Mouse (Mus musculus): ENCODE data around the gene Tmco1.

Tmco1 gene

GRCm38 (mm10) chr1:167369905-167370304 lies 61.7 kb downstream of the Tmco1 start:
- DNase-seq (ENCODE audit: low read depth, low spot score), result peak; percentile 78

DNA sequence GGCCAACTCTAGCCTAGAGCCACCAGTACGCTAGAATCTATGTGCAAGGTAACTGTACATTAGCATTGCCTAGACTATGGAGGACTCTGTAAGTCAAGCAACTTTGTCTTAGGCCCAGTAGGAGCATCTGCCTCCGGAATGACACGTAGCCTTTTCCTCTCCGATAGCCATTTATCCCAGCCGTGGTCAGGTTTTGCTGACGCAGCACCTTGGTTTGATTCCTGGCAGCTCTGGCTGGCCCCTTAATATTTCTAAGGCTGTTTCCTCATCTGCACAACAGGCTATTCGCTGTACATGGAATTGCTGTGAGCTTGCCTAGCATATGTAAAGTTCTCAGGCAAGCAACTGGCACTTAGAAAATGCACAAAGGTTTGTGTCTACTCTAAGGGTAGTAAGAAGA lies 64.6 kb downstream of the Tmco1 start:
- no peak for DNase-seq (ENCODE audit: low read depth, low spot score)

DNA sequence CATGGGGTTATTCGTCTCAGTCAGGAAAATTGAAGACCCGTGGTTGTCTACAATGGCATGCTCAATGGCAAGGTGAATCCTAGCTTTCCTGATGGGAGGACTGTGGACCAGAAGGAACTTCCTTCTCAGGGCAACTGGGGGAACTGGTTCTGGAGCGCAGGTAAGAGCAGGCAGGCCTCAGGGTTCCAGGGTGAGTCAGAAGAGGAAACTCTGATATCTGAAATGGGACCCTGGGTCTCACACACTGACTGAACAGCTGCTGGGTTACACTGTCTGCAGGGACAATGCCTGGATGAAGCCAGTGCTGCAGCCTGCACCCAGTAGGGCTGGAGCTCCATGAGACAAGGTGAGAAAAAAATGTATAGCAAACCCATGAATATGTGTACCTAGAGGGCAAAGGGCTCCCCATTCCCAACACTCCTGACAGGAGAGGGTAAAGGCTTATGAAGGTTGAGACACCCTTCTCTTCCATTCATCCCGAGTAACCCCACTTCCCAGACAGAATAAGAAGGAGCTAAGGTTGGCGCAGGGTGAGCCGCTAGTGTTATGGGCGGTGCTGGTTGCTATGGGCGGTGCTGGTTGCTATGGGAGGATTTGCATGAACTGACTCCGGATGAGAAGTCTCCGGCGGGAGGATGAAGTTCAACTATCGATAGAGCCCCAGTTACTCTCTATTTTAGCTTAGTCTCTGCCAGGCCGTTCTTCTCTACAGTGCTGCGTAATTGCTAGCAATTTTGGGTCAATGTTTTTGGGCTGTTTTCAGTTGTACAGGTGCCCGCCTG lies 66.0 kb downstream of the Tmco1 start:
- no peak for DNase-seq (ENCODE audit: low read depth, low spot score)

DNA sequence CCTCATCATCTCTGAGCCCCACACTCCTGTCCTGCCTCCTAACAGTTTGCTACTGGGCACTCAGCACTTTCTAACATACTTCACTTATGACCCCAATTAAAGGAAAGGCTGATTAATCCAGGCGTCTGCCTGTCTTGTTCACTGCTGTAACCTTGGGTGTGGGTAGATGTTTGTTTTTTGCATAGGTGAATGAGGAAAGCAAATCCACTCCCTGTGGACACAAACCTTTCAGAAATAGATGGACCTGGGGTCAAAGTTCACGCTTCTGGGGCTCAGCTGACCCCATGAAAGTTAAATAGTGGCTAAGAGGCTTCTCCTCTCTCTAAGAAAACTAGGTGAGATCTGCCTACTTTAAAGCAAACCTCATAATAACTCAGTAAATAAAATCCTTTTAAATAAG lies 66.8 kb downstream of the Tmco1 start:
- no peak for DNase-seq (ENCODE audit: low read depth, low spot score)

DNA sequence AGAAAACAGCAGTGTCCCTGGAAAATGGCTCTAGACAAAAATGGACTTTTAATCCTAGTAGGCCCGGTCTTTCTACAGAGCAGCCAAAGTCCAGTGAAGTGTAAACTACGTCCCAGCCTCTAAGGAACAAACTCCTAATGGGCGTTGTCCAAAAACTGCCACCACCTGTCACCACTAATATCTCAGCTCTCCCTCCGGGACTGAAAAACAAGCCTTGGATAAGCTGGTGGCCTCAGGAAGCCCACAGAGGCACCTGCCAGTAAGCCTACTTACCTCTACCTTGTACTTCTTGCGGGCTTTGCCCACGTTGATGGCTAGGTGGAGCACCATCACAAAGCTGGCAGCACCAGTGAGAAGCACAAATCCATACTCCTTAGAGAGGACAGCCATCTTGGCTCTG lies 69.8 kb downstream of the Tmco1 start:
- DNase-seq (ENCODE audit: low read depth, low spot score), result no peak

- no peak for DNase-seq (ENCODE audit: low read depth, low spot score)
Observed at GRCm38 (mm10) chr1:167379751-167380150, 71.6 kb downstream of the Tmco1 start.

DNA sequence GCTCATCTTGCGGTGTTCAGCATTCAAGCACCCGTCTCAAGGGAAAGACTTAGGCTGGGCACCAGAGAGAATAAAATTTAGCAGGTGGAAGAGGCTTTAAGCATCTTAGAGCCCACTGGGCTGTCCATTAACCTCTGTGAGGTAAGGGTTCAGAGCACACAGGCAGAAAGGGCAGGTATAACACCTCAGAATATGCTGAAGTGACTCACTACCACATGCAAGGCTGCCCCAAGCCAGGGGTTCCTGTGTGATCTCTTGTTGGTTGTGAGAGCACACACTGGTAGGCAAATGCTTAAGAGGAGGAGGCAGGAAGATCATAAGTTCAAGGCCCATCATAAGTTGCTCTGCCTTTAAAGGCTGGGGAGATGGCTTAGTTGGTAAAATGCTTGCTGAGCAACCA lies 72.0 kb downstream of the Tmco1 start:
- DNase-seq (ENCODE audit: low read depth, low spot score), result no peak

GRCm38 (mm10) chr1:167381050-167382015 lies 73.2 kb downstream of the Tmco1 start:
- DNase-seq (ENCODE audit: low read depth, low spot score), result no peak

- no peak for DNase-seq (ENCODE audit: low read depth, low spot score)
Observed at GRCm38 (mm10) chr1:167382316-167382715, 74.1 kb downstream of the Tmco1 start.

- no peak for DNase-seq (ENCODE audit: low read depth, low spot score)
Observed at GRCm38 (mm10) chr1:167382763-167383162, 74.6 kb downstream of the Tmco1 start.

DNA sequence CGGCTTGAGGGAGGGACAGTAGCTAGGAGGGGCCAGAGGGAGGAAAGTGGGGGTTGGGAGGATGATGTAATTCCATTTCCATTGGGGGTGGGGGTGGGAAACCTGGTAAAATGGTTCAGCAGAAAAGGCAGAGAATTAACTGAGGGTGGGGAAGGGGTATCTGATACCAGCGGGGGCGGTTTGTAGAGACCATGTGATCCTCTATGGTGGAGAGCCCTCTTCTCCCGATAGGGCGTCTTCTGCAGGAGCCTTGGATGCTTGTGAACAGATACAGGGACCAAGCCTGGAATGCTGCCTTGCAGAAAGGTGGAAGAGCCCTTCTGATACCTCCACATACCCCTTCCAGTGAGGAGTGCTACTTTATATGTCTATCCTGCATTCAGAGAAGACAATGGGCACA lies 75.0 kb downstream of the Tmco1 start:
- no peak for DNase-seq (ENCODE audit: low read depth, low spot score)

Data from WW6 (cell line).